Mouse (Mus musculus) myocyte (in vitro differentiated cells): Measurements from ENCODE around the gene Tnni2.
"Not testable (repeated sequence)": the region's sequence is repeated elsewhere in the genome, so short reads cannot be mapped to it uniquely, and the experiment has no call there.

Source experiments
- E2F4 ChIP-seq: IDR thresholded peaks from one replicate; pipeline ENCODE4 v1.6.1; 2011; ENCODE audit warnings: mild to moderate bottlenecking, control low read depth, moderate library complexity; ENCODE audit not compliant: insufficient read depth
- MAX ChIP-seq: IDR thresholded peaks from one replicate; pipeline ENCODE4 v1.6.1; 2011; ENCODE audit warnings: low read depth, mild to moderate bottlenecking, control low read depth
- MYOD1 ChIP-seq, 3 experiments: IDR thresholded peaks; one replicate each; pipeline ENCODE4 v1.6.1; 2011; ENCODE audit warnings: control low read depth in 2 of 3, low read depth in 2 of 3, mild to moderate bottlenecking in 2 of 3, moderate library complexity in 1 of 3; ENCODE audit not compliant: insufficient read length in 2 of 3, control insufficient read depth in 1 of 3
- MYOG ChIP-seq, 3 experiments: IDR thresholded peaks; one replicate each; pipeline ENCODE4 v1.6.1; 2011; ENCODE audit warnings: control low read depth in 2 of 3, low read depth in 2 of 3, mild to moderate bottlenecking in 2 of 3; ENCODE audit not compliant: insufficient read length in 2 of 3, control insufficient read depth in 1 of 3, insufficient read depth in 1 of 3
- POLR2A ChIP-seq: IDR thresholded peaks from one replicate; pipeline ENCODE4 v1.6.1; 2011; ENCODE audit warnings: low read depth, mild to moderate bottlenecking, control low read depth, moderate library complexity; ENCODE audit not compliant: insufficient read length
- POLR2AphosphoS2 ChIP-seq: IDR thresholded peaks from one replicate; pipeline ENCODE4 v1.6.1; 2011; ENCODE audit warnings: low read depth, control low read depth; ENCODE audit not compliant: insufficient read length
- SRF ChIP-seq: IDR thresholded peaks from one replicate; pipeline ENCODE4 v1.6.1; 2011; ENCODE audit warnings: low read depth; ENCODE audit not compliant: control insufficient read depth, insufficient read length
- TCF12 ChIP-seq: IDR thresholded peaks from one replicate; pipeline ENCODE4 v1.6.1; 2011; ENCODE audit warnings: mild to moderate bottlenecking, control low read depth; ENCODE audit not compliant: poor library complexity, insufficient read depth, severe bottlenecking
- USF1 ChIP-seq: IDR thresholded peaks from one replicate; pipeline ENCODE4 v1.6.1; 2011; ENCODE audit warnings: low read depth, mild to moderate bottlenecking, control low read depth, moderate library complexity

- not testable (repeated sequence) for TF ChIP-seq MAX; POLR2A; TCF12; POLR2AphosphoS2; E2F4; SRF; USF1; MYOD1 (IDR thresholded peaks at IDR 0.05; ENCODE audit: control insufficient read depth in 1 of 3, insufficient read length in 2 of 3, low read depth in 2 of 3); MYOG (IDR thresholded peaks at IDR 0.05; ENCODE audit: control insufficient read depth in 1 of 3, insufficient read depth in 1 of 3, insufficient read length in 2 of 3, low read depth in 2 of 3)
These were observed 36.5 kb upstream of the Tnni2 start for GRCm38 (mm10) chr7:142405134-142405533.
